Mouse (Mus musculus) kidney, postnatal 36 days (tissue): ENCODE measurements at regions not wholly inside any gene's neighbourhood (a gene's known extent, or its start where the extent isn't known, plus 50 kb on each side); places are given as distances from the start of the nearest gene placed in this dataset.

Experiments
- DNase-seq, 2 experiments: peaks; one replicate each; pipeline ENCODE4 v3.0.0; 2021 to 2022; ENCODE audit warnings: mixed read lengths in 2 of 2

DNA sequence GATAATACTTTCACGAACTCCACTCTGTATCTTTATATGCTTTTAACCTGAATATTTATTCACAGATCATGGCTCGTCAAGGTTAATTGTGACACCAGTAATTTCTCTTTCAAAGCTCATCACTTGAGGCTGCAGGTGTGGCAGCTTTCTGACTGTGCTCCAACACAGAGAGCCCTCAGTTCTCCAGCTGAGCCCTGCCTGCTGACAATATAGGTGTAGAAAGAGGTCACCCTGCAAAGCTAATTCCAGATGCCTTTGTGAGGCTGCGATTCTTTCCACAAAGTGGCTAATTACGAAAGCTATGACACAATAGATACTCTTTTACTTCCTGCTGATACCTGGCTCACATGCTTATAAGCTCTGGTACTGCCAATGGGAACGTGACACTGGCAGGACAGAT lies 64.0 kb downstream of the Slitrk5 start:
- no peak for DNase-seq

DNA sequence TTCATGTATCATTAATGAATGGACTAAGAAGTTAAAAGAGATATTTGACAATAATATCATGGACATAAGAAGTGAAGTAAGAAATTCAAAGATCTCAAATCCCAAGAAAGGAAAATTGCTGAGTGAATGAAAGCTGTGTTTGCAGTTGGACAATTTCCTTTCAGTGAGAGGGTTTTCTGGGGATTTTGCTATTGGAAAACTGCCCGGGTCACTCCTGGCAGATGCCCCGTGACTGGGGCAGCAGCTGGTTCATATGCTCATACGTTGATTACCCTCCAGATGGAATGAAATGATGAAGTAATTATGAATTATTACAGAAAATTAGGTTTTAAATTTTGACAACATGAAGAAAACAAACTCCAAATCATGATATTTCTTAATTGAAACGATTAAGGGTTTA lies 88.7 kb downstream of the Slitrk5 start:
- no peak for DNase-seq

GRCm38 (mm10) chr14:111778152-111778551 lies 103.3 kb downstream of the Slitrk5 start:
- DNase-seq, result peak in 1 of 2 experiments; percentile 2

DNA sequence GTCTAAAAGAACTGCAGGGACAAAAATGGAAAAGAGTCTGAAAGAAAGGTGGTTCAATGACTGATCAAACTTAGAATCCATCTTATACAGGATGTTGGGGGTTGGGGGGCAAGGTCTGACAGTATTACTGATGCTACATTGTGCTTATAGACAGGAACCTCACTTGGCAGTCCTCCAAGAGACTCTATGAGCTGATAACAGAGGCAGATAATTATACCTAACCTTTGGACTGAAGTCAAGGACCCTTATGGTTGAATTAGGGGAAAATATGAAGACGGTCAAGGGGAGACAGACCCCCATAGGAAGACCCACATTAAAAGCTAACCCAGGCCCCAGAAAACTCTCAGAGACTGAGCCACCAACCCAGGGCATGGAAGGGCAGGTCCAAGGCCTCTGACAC lies 133.1 kb downstream of the Slitrk5 start:
- no peak for DNase-seq

- DNase-seq, result no peak
Measured at GRCm38 (mm10) chr14:111809871-111810270, 135.0 kb downstream of the Slitrk5 start.

DNA sequence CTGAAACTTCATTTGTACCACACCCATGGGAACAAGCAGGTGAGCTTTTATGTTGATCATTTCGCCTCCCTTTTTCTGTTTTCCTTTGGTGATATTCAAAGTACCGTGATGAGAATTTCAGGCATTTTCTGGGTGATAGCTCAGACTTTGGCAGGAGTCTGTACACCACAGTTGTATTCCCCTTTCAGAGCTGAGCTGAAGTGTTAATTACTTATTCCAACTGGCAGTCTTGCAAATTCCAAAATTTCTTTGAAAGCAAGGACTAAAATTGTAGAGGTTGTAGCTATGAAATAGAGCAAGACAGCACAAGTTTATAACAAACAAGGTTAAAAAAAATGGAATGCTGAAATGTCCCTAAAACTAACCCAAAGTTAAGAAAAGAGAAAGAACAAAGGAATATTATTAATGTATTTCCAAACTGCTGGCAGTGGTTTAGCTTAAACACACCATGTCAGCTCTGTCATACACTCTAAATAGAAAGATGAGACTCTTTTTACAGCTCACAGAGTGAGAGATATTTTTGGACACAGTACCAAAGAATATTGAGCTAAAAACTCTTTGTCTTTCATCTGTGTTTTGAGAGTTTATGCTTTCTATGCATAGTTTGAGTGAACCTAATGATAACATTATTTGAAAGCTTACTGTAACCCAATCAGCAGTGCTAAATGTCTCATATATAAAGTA lies 147.3 kb downstream of the Slitrk5 start:
- DNase-seq, result no peak
